10 mouse cellular contexts compared by ENCODE assay signal in the genomic region with DNA sequence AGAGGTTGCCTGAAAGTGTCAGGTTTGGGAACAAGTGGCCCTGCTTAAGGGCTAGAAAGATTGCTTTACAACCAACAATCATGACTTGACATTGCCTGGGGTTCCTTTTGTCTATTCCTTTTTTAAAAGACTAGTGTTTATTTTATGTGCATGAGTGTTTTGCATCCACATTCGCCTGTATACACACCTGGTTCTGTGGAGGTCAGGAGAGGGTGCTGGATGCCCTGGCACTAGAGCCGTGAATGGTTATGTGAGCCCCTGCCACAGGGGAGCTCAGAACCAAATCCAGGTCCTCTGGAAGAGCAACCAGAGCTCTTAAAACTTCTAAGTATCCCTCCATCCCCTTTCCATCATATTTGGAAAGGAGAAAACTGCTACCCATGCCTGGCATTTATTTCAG. TPM values are rescaled to one million over a fixed set of nuclear protein-coding genes. Genes with fewer than 3 reads are reported as not detected.
DNase-seq lines count a peak whose midpoint lies in the region; ATAC-seq and TF ChIP-seq lines count a peak whose summit lies in the region.
"Had no signal": no experiment of that assay in that cellular context is flagged by ENCODE, and none has a peak within 500 bp of the region (broad histone marks: within the 10 kb centered on the region; RNA-seq: fewer than 3 reads in every experiment).

No protein-coding gene starts in this region.

- peaks cover 12% of the 10 kb centered on the region; the same call in 1 of the 2 replicates for H3K4me1 ChIP-seq in kidney, postnatal 0 days (replicated peaks; ENCODE audit: insufficient read depth, low read length)
- H3K4me1 ChIP-seq in embryonic facial prominence, embryonic 15.5 days: peaks cover 18% of the 10 kb centered on the region
- H3K4me1 ChIP-seq in hindbrain, postnatal 0 days (ENCODE audit: insufficient read depth, low read length): peaks cover 14% of the 10 kb centered on the region
- H3K4me1 ChIP-seq in neural tube, embryonic 12.5 days: peaks cover 7% of the 10 kb centered on the region
- H3K4me1 ChIP-seq in thymus, adult 2 months (replicated peaks; ENCODE audit: control insufficient read depth, insufficient read depth, low read length): peaks cover 5% of the 10 kb centered on the region; the same call in 1 of the 2 replicates

- H3K27ac ChIP-seq in kidney, postnatal 0 days: no peak overlapping the region
- no peak overlapping the region for H3K27ac ChIP-seq in embryonic facial prominence, embryonic 15.5 days (replicated peaks)
- H3K27ac ChIP-seq in hindbrain, postnatal 0 days: peak overlapping the region; percentile 96
- H3K27ac ChIP-seq in neural tube, embryonic 12.5 days: no peak overlapping the region
- no peak overlapping the region for H3K27ac ChIP-seq in thymus, adult 2 months (ENCODE audit: control insufficient read depth, insufficient read depth, low read length)

- no peak for ATAC-seq in kidney, postnatal 0 days (replicated peaks; ENCODE audit: low FRiP score, low read depth)
- no peak for ATAC-seq in embryonic facial prominence, embryonic 15.5 days (ENCODE audit: insufficient number of reproducible peaks, low FRiP score, low TSS enrichment, low read depth)
- no peak for ATAC-seq in hindbrain, postnatal 0 days
- ATAC-seq in neural tube, embryonic 12.5 days (ENCODE audit: low FRiP score, low read depth): no peak

- intact Hi-C loops in gastrocnemius, postnatal 14 days (cut with DNase I; ENCODE audit: low total_unique reads): no loop called here

- H3K4me3 ChIP-seq in kidney, postnatal 0 days (replicated peaks; ENCODE audit: low read depth, low read length): no peak overlapping the region
- H3K4me3 ChIP-seq in embryonic facial prominence, embryonic 15.5 days (replicated peaks): peak overlapping the region; percentile 76
- peak overlapping the region; percentile 74 for H3K4me3 ChIP-seq in hindbrain, postnatal 0 days (ENCODE audit: low read length)
- H3K4me3 ChIP-seq in neural tube, embryonic 12.5 days: peak overlapping the region; percentile 72
- H3K4me3 ChIP-seq in thymus, adult 2 months (ENCODE audit: control insufficient read depth, insufficient read depth, low read length): no peak overlapping the region

- TF ChIP-seq POLR2A in thymus, adult 2 months (IDR thresholded peaks at IDR 0.05; ENCODE audit: control insufficient read depth, extremely low read depth, insufficient read depth, low read length, poor library complexity): no peak

- no peak for TF ChIP-seq CTCF in kidney, postnatal 0 days (IDR thresholded peaks at IDR 0.05; ENCODE audit: low read depth)
- no peak for TF ChIP-seq CTCF in hindbrain, postnatal 0 days (IDR thresholded peaks at IDR 0.05; ENCODE audit: low read depth)
- TF ChIP-seq CTCF in thymus, adult 2 months (IDR thresholded peaks at IDR 0.05; ENCODE audit: borderline replicate concordance, control insufficient read depth, extremely low read depth, insufficient read depth, low read length, poor library complexity): no peak

- WGBS in kidney, postnatal 0 days: 49% methylated on average over 2 of the region's 2 CpGs
- WGBS in embryonic facial prominence, embryonic 15.5 days: 60% methylated on average over 2 of the region's 2 CpGs
- WGBS in hindbrain, postnatal 0 days: 33% methylated on average over 2 of the region's 2 CpGs
- 13% methylated on average over 2 of the region's 2 CpGs for WGBS in neural tube, embryonic 12.5 days
- WGBS in thymus, adult 2 months: 96% methylated on average over 2 of the region's 2 CpGs

- DNase-seq in kidney, postnatal 0 days (ENCODE audit: low spot score): no peak
- no peak for DNase-seq in kidney, postnatal 10 days
- no peak for DNase-seq in hindbrain, postnatal 0 days (ENCODE audit: low spot score)
- no peak for DNase-seq in adrenal gland, postnatal 10 days
- DNase-seq in thymus, adult 2 months: no peak
- no peak for DNase-seq in gastrocnemius, postnatal 14 days

- H3K9me3 ChIP-seq in kidney, postnatal 0 days (replicated peaks; ENCODE audit: low read length): no peaks in the 10 kb centered on the region
- no peaks in the 10 kb centered on the region for H3K9me3 ChIP-seq in embryonic facial prominence, embryonic 15.5 days (replicated peaks)
- no peaks in the 10 kb centered on the region for H3K9me3 ChIP-seq in hindbrain, postnatal 0 days (ENCODE audit: low read length)
- no peaks in the 10 kb centered on the region for H3K9me3 ChIP-seq in neural tube, embryonic 12.5 days

- no peak overlapping the region for H3K9ac ChIP-seq in kidney, postnatal 0 days (ENCODE audit: low read depth, low read length)
- no peak overlapping the region for H3K9ac ChIP-seq in embryonic facial prominence, embryonic 15.5 days
- peak overlapping the region; percentile 89 for H3K9ac ChIP-seq in hindbrain, postnatal 0 days (replicated peaks; ENCODE audit: low read length)
- H3K9ac ChIP-seq in neural tube, embryonic 12.5 days: peak overlapping the region; percentile 77; the same call in 1 of the 2 replicates

- no peaks in the 10 kb centered on the region for H3K36me3 ChIP-seq in kidney, postnatal 0 days (ENCODE audit: insufficient read depth, low read length)
- H3K36me3 ChIP-seq in embryonic facial prominence, embryonic 15.5 days: 0 out of 2 replicates have a peak, but pooled peaks cover under 1% of the 10 kb centered on the region
- peaks cover 2% of the 10 kb centered on the region; the same call in 1 of the 2 replicates for H3K36me3 ChIP-seq in hindbrain, postnatal 0 days (ENCODE audit: insufficient read depth, low read length)
- H3K36me3 ChIP-seq in neural tube, embryonic 12.5 days: no peaks in the 10 kb centered on the region
- no peaks in the 10 kb centered on the region for H3K36me3 ChIP-seq in thymus, adult 2 months (ENCODE audit: control insufficient read depth, insufficient read depth, low read length)

- peak overlapping the region; percentile 84 for H3K4me2 ChIP-seq in kidney, postnatal 0 days (ENCODE audit: low read length)
- peak overlapping the region; percentile 70 for H3K4me2 ChIP-seq in embryonic facial prominence, embryonic 15.5 days (replicated peaks)
- H3K4me2 ChIP-seq in hindbrain, postnatal 0 days (ENCODE audit: low read depth, low read length): peak overlapping the region; percentile 72
- peak overlapping the region; percentile 66 for H3K4me2 ChIP-seq in neural tube, embryonic 12.5 days (replicated peaks)

- H3K27me3 ChIP-seq in kidney, postnatal 0 days (ENCODE audit: insufficient read depth, low read length): no peaks in the 10 kb centered on the region
- H3K27me3 ChIP-seq in embryonic facial prominence, embryonic 15.5 days: no peaks in the 10 kb centered on the region
- no peaks in the 10 kb centered on the region for H3K27me3 ChIP-seq in hindbrain, postnatal 0 days (ENCODE audit: insufficient read depth, low read length)
- H3K27me3 ChIP-seq in neural tube, embryonic 12.5 days (replicated peaks): no peaks in the 10 kb centered on the region
- no peaks in the 10 kb centered on the region for H3K27me3 ChIP-seq in thymus, adult 2 months (ENCODE audit: control insufficient read depth, insufficient read depth, low read length)

RNA-seq across cellular contexts. Expression of gene Prn, which starts 1.1 kb away (rescaled TPM):
- polyA plus RNA-seq in kidney, postnatal 0 days (2015; fragmentation: Nextera tagmentation; extraction: Ambion mirVana): 0.20 TPM in 1 of 2 replicates, not detected in the other
- not detected in 2 replicates for polyA plus RNA-seq in embryonic facial prominence, embryonic 15.5 days (2015; fragmentation: Nextera tagmentation; extraction: Ambion mirVana)
- not detected in 2 replicates for total RNA-seq in hindbrain, postnatal 0 days (2014; rRNA removed)
- 0.25 and 0.26 TPM in 2 replicates for polyA plus RNA-seq in hindbrain, postnatal 0 days (2015; fragmentation: Nextera tagmentation; extraction: Ambion mirVana)
- polyA plus RNA-seq in neural tube, embryonic 12.5 days (2016; fragmentation: Nextera tagmentation; extraction: Ambion mirVana): not detected in 2 replicates
- total RNA-seq in adrenal gland, postnatal 10 days (2021): not detected
- not detected in 2 replicates for polyA plus RNA-seq in thymus, adult 2 months (2012; rRNA removed)
- not detected for total RNA-seq in gastrocnemius, postnatal 14 days (2021)
- total RNA-seq: left cerebral cortex, postnatal 10 days had no signal
- polyA plus RNA-seq: spleen, adult 2 months had no signal

RNA-seq across cellular contexts. Expression of gene Prnp, which starts 1.1 kb away (rescaled TPM):
- 63.8 and 69.9 TPM in 2 replicates for polyA plus RNA-seq in kidney, postnatal 0 days (2015; fragmentation: Nextera tagmentation; extraction: Ambion mirVana)
- polyA plus RNA-seq in embryonic facial prominence, embryonic 15.5 days (2015; fragmentation: Nextera tagmentation; extraction: Ambion mirVana): 85.5 and 85.8 TPM in 2 replicates
- total RNA-seq in hindbrain, postnatal 0 days (2014; rRNA removed): 203 and 212 TPM in 2 replicates
- 227 and 234 TPM in 2 replicates for polyA plus RNA-seq in hindbrain, postnatal 0 days (2015; fragmentation: Nextera tagmentation; extraction: Ambion mirVana)
- polyA plus RNA-seq in neural tube, embryonic 12.5 days (2016; fragmentation: Nextera tagmentation; extraction: Ambion mirVana): 74.5 and 75.1 TPM in 2 replicates
- 10 to 100 TPM; 75.0 to 75.3 TPM for total RNA-seq in adrenal gland, postnatal 10 days (2021)
- 39.9 and 43.8 TPM in 2 replicates for polyA plus RNA-seq in thymus, adult 2 months (2012; rRNA removed)
- total RNA-seq in gastrocnemius, postnatal 14 days (2021): 10 to 100 TPM; 75.2 to 93.8 TPM

RNA-seq across cellular contexts. Expression of gene Prnd, which starts 39.8 kb away (rescaled TPM):
- 14.1 and 17.0 TPM in 2 replicates for polyA plus RNA-seq in kidney, postnatal 0 days (2015; fragmentation: Nextera tagmentation; extraction: Ambion mirVana)
- polyA plus RNA-seq in embryonic facial prominence, embryonic 15.5 days (2015; fragmentation: Nextera tagmentation; extraction: Ambion mirVana): 48.0 and 50.5 TPM in 2 replicates
- total RNA-seq in hindbrain, postnatal 0 days (2014; rRNA removed): 4.4 and 5.6 TPM in 2 replicates
- 6.4 and 7.2 TPM in 2 replicates for polyA plus RNA-seq in hindbrain, postnatal 0 days (2015; fragmentation: Nextera tagmentation; extraction: Ambion mirVana)
- 9.8 and 11.0 TPM in 2 replicates for polyA plus RNA-seq in neural tube, embryonic 12.5 days (2016; fragmentation: Nextera tagmentation; extraction: Ambion mirVana)
- 10 to 100 TPM in 1 of 2 experiments, 1 to 10 TPM in 1; 6.3 to 15.8 TPM for total RNA-seq in adrenal gland, postnatal 10 days (2021)
- polyA plus RNA-seq in thymus, adult 2 months (2012; rRNA removed): 1.7 and 1.8 TPM in 2 replicates
- total RNA-seq in gastrocnemius, postnatal 14 days (2021): 10 to 100 TPM in 1 of 2 experiments, 1 to 10 TPM in 1; 9.6 to 24.2 TPM

RNA-seq across cellular contexts. Expression of gene Erv3, which starts 51.3 kb away (rescaled TPM):
- polyA plus RNA-seq in kidney, postnatal 0 days (2015; fragmentation: Nextera tagmentation; extraction: Ambion mirVana): not detected in 2 replicates
- 0.04 TPM in 1 of 2 replicates, not detected in the other for polyA plus RNA-seq in embryonic facial prominence, embryonic 15.5 days (2015; fragmentation: Nextera tagmentation; extraction: Ambion mirVana)
- not detected in 2 replicates for total RNA-seq in hindbrain, postnatal 0 days (2014; rRNA removed)
- polyA plus RNA-seq in hindbrain, postnatal 0 days (2015; fragmentation: Nextera tagmentation; extraction: Ambion mirVana): 0.04 TPM in 1 of 2 replicates, not detected in the other
- polyA plus RNA-seq in neural tube, embryonic 12.5 days (2016; fragmentation: Nextera tagmentation; extraction: Ambion mirVana): not detected in 2 replicates
- total RNA-seq in adrenal gland, postnatal 10 days (2021): not detected
- polyA plus RNA-seq in thymus, adult 2 months (2012; rRNA removed): 0.23 and 0.28 TPM in 2 replicates
- not detected for total RNA-seq in gastrocnemius, postnatal 14 days (2021)
- polyA plus RNA-seq: spleen, adult 2 months had no signal

Comparison
In these comparisons a context has a peak if more than half of its experiments do, and no peak if none do; other contexts are left out.
1. H3K4me3 ChIP-seq: peak in embryonic facial prominence, embryonic 15.5 days (single experiment), hindbrain, postnatal 0 days (single experiment) and neural tube, embryonic 12.5 days (single experiment); none in kidney, postnatal 0 days (single experiment) and thymus, adult 2 months (single experiment).
2. H3K9ac ChIP-seq: peak in hindbrain, postnatal 0 days (single experiment) and neural tube, embryonic 12.5 days (single experiment); none in kidney, postnatal 0 days (single experiment) and embryonic facial prominence, embryonic 15.5 days (single experiment).
3. Peak in every context shown above with its lines, with median percentiles within 50 percentile points of each other: H3K4me2 ChIP-seq.